Mouse (Mus musculus) kidney, adult 9 months (tissue): ENCODE measurements around the gene Lta.
A peak's percentile ranks its signal among the peaks of the same experiment; 100 is the strongest.

ENCODE experiments used
- DNase-seq: peaks from one replicate; pipeline ENCODE4 v3.0.0; 2022

Lta gene

DNA sequence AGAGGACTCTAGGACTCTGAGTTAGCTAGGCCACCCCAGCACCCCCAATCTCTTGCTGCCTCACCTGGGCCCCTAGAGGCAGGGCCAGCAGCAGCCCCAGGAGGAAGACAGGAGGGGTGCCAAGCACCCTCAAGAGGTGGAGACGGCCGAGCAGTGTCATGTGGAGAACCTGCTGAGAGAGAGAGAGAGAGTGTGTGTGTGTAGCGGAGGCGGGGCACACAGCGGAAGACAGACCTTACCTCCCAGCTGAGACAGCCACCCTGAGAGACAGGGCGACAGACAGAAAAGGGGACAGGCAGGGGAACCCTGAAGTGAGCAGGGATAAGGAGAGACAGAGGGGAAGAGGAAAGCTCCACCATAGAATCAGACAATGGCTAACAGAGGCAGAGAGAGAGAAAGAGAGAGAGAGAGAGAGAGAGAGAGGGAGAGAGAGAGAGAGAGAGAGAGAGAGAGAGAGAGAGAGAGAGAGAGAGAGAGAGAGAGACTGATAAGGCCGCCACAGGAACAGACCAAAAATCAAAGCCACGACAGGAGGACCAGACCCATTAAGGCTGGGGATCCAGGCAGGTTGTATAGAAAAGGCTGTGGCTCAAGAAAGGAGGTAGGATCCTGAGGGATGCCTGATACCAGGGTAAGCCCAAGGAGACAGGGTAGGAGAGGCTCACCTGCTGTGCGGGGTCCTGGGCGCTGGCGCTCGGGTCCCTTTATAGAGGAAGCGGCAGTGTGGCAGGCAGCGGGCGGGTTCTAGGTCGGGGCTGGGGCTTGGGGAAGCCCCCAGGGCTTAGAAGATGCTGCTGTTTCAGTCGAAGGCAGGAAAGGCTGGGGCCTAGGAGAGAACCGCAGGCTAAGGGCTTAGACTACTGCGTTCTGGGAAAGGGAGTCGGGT is at the start of gene Lta:
TSS of gene Lta (minus strand) at position 858 of the 886 bp plus-strand sequence.
- DNase-seq = no peak

DNA sequence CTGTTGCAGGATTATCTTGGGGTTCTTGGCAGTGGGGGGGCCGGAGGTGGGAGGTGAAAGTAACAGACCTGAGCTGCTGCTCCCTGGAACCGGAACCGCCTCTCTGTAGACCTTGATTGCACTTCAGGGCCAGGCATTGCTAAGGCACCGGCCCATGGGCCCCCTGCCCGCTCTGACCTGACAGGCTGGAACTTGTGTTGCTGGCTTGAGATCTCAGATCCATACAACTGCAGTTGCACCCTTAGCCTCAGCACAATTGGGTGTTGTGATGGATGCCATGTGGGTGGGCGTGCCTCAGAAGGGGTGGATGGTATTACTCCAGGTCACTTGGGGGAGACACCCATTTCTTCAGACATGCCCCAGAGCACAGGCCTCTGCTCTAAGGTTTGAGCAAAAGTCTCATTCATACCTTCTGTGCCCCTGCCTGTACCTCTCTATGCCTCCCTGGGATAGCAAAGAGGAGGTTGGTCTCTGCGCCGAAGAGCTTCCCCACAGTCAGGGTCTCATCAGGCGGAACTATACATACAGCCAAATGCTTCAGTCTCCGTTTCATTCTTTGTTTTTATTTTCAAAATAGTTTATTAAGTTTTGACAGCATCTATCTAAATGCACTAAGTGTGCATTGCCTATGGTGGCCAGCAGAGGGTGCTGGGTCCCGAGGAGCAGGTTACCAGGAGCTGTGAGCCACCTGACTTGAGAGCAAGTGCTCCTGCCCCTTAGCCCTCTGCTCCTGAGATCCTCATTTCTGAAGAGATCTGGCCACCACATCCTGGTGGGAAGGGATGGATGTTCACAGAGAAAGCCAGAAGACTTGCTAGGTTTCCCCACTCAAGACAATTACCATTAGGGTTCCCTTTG is 49.3 kb upstream of the Lta start:
- DNase-seq = peak; percentile 82

DNA sequence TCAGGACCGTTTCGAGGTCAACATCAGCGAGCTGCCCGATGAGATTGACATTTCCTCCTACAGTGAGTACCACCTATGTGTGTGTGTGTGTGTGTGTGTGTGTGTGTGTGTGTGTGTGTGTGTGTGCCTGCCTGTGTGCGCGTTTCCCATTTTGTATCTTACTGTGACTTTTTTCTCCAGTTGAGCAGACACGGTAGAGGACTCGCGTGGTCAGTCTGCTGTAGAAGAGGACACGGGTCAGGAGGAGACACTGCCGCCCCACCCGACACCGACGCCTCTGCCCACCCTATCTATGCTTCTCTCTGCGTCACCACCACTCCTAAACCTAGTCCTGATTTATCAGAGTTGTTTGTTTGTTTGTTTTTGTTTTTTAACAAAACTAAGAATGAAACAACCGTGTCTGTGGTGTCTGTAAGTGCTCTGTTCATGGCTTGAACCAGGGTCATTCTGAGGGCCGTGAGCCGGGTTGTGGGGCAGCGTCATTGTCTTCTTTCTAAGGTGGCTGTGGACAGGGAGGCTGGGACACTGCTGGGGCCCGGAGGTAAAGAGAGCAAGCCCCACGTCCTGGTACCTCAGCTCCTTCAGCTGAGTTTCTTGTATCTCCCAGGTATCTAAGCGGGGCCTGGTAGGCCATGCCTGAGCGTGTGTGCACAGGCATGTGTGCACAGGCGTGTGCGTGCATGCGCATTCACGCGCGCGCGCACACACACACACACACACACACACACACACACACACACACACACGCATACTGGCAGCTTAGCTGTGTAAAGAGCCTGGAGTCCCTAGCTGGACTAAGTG is 48.3 kb upstream of the Lta start:
- DNase-seq = no peak

DNA sequence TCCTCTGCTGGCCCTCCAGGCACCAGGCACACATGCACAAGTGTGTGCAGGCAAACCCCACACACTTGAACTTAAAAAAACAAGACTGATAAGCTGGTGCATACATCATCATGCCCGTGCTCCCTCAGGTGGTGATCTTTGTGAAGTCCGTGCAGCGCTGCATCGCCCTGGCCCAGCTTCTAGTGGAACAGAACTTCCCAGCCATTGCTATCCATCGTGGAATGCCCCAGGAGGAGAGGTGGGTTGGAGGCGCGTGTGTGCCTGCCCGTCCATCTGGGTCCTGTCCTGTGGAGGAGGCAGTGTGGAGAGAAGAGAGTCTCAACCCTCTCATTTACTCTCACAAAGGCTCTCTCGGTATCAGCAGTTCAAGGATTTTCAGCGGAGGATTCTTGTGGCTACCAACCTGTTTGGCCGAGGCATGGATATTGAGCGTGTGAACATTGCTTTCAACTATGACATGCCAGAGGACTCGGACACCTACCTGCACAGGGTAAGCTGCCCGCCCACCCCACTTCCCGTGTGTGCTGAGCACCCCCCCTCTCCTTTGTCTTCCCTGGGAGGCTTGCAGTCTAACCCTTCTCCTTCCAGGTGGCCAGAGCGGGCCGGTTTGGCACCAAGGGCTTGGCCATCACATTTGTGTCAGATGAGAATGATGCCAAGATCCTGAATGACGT is 47.6 kb upstream of the Lta start:
- no peak for DNase-seq

DNA sequence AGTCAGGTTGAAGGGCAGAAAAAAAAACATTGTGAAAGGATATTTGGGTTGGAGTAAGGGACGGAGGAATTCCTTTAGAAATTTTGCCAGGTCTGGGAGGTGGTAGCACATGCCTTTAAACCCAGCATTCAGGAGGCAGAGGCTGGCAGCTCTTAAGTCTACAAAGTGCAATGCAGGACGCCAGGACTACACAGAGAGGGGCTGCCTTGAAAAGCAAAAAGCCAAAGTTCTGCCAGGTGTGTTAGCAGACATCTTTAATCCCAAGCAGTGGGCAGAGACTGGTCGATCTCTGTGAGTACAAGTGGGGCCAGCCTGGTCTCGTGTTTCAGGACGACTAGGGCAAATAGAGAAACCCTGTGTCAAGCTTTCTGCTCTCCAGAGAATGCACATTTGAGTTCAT is 46.8 kb upstream of the Lta start:
- DNase-seq = no peak

DNA sequence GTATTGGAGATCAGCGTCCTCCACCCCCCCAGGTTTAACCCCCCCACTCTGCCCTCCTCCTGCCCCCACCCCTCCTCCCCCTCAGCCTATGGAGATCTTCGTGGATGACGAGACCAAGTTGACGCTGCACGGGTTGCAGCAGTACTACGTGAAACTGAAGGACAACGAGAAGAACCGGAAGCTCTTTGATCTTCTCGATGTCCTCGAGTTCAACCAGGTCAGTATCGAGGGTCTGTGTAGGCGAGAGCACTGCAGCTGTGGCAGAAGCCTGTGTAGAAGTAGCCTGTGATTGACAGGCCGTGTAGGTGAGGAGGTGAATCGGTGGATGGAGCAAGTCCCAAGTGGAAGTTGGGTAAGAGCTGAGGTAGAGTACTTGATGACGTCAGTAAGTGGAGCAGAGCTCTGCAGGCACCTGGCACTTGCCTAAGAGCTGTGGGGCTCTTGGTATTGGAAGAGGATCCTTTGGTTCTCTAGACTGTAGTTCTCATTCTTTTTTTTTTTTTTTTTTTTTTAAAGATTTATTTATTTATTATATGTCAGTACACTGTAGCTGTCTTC is 46.1 kb upstream of the Lta start:
- DNase-seq = no peak

DNA sequence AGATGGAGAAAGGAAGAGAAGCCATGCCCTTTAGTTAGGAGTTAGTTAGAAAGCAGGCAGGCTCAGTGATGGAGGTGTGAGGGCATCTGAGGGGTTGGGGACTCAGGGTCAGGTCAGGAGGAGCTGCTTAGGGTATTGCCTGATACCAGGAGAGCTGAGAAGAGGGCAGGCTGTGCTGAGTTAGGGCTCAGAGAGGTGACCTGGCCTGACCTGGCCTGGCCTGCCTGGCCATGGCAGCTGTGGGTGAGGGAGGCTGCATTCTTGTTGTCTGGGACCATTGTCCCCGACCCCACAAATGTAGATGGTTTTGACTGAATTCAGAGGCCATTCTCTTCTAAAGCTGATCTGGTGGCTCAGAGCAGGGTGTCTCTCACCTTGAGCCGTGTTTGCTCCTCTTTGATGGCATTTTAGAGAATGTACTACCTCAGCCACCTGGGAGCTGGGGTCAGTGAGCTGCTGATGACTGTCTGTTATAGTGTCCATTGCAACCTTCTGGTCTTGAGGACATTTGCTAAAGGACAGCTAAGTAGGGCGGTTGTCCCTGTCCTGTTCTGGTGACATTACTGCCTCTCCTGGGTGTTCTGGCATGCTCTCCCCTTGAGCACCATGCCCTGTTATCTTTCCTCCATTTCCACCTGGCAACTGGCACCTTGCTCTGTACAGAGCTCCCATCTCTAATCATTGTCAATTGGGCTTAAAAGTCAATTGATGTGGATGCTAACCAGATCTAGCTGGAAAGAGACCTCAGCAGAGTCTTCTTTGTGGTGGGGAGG is 45.4 kb upstream of the Lta start:
- no peak for DNase-seq

DNA sequence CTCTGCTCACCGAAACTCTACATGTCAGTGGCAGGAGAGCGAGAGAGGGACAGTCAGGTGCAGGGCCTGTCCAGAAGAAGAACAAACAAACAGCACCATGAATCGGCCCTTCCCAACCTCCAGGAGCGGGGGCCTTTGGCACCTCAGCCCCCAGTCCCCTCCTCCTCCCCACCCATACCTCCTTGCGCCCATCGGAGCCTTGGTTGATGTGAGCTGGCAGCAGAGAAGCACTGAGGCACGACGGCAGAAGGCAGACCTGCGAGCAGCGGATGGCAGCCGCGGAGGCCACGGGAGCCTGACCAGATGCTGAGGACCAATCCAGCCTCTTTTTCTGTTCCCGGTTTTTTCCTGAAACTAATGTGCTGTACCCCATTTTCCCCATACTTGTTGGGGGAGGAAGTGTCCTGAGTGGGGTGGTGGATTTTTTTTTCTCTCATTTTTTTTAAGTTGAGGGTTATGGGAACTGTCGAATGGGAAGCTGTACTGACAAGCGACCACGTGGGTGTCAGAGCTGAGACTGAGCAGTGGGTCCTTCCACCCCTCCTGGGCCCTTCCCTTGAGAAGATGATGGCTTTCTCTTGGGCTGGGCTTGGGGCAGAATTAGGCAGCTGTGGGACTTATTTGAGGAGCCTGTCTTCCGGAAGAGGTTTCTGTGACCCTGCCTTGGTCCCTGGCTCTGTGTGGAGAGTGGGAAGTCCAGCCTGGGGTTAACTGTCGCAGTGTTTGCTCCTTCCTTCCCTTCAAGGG is 44.5 kb upstream of the Lta start:
- DNase-seq = no peak

DNA sequence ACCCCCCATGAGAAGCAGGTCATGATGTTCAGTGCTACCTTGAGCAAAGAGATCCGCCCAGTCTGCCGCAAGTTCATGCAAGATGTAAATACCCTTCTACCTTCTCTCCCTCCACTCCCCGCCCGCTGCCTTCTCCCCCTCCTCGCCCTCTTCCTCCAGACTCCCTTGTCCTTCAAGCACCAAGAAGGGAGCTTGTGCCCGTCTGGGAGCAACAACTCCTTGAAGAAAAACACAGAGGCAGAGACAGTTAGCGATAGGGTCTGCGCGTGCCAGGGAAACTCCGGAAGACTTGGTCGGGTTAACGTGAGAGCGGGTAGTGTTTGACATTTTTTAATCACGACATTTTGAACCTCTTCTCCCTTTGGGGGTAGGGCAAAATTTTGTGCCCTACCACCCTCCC is 43.8 kb upstream of the Lta start:
- DNase-seq = no peak

DNA sequence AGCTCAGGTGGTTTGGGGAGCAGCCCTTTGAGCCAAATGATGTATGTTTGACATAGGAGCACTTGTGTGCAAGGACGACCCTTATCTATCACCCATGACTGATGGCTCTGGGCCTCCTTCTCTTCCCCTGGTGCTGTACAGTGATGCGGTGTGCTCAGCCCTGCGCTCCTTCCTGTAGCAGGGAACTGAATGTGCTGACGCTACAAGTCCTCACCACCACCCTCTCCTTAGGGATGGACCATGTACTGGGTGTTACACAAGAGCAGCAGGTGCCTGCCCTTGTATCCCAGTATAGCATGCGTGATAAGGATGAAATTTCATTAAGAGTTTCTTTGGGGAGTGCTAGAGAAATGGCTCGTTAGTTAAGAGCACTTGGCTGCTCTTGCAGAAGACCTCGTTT is 42.0 kb upstream of the Lta start:
- DNase-seq = peak; percentile 67

DNA sequence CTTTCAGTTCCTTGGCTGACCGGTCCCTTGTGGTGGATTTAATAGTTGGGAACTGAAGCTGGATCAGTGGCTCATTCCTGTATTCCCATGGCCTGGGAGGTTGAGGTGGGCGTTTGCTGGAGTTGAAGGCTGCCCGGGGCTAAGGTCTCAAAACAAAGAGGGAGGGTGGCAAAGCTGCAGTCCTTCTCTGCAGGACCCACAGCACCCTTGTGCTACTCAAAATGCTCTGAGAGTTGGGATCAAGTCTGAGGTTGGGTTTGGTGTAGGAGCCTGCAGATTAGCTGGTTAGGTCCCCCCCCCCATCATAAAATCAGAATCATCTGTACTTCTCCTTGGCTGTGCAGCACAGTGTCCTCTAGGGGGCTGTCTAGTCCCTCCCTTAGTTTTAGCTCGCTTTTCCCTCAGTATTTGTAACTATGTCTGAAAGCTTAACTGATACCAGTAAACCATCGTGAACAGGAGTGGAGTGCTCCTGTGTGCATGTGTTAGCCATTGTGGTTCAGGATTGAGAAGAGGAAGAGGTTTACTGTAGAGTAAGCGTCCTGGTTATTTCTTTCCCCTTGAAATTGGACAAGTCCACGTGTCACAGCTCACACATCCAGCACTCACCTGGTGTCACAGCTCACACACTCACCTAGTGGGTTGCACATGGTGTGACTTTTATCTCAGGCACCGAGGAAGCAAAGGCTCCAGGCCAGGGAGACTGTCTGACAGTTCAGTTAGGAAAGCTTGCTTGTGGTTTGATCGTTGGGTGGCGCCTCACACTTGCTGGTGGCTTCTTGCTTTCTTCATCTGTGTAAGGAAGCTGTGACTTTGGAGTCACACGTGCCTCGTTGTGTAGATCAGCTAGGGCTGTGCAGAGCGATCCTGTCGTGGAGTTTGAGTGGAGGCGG is 40.8 kb upstream of the Lta start:
- DNase-seq = peak; percentile 23

DNA sequence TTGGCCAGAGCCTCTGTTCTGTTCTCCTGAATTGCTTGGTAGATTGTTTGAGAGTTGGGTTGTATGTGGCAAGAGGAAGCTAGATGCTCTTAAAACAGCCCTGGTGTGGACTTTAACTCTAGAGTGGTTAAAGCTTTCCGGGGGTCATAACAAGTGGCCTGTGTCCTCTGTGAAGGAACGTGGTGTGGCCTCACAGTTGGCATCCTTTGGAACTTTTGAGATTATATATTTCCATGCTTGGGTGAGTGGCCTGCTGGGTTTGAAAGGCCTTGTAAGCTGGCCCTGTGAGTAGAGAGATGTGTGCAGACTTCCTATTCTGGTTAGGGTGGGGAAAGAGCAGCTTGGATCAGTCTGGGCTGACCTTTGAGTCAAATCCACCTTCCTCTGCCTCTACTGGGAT is 39.8 kb upstream of the Lta start:
- DNase-seq = peak; percentile 65

DNA sequence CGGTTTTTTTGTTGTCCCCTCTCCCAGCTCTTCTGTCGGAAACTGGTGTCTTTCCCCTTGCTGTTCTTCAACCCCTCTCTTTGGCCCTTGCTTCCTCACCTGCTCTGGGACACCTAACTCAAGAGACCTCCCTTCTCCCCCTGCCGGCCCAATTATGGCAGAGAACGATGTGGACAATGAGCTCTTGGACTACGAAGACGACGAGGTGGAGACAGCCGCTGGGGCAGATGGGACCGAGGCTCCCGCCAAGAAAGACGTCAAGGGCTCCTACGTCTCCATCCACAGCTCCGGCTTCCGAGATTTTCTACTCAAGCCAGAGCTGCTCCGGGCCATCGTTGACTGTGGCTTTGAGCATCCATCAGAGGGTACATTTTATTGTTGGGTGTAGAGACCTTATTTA is 37.9 kb upstream of the Lta start:
- peak; percentile 66 for DNase-seq

DNA sequence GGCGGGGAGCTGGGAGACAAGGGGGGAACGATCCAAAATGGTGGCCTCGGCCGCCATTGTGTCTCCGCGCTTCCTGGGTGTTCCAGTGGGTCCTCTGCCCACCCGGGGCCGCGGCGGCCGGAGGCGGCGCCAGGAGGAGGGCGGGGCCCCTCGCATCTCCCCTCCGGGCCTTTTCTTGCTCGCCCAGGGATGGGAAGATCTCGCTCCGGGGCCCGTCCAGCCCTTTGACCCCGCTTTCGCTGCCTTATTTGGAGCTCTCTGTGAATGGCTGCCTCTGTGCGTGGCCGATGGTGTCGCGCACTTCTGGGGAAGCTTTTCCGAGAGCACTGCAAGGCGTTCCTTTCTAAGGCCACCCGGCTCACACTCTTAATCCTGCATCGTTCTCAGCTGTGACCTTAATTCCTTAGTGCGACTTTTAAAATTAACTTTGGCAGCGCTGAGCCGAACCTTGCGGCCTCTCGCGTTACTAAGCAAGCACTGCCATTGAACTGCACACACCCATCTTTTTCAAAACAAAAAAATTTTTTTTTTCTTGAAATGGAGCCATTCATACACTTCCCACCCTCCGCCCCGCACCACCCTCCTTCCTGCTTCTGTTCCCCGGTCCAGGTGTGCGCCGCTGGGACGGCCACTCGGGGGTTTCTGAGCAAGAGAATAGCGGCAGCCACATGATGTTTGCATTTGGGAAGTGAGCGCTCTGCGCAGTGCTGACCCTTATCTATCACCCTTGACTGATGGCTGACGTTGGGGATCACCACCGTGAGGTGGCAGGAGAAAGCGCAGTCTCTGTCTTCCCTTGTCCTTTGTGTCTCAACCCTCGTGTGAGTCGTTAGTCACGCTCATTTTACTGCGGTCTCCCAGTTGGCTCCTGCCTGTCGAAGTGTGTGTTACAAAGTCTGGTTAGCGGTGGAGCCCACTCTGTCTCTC is 37.1 kb upstream of the Lta start:
- peak; percentile 90 for DNase-seq

DNA sequence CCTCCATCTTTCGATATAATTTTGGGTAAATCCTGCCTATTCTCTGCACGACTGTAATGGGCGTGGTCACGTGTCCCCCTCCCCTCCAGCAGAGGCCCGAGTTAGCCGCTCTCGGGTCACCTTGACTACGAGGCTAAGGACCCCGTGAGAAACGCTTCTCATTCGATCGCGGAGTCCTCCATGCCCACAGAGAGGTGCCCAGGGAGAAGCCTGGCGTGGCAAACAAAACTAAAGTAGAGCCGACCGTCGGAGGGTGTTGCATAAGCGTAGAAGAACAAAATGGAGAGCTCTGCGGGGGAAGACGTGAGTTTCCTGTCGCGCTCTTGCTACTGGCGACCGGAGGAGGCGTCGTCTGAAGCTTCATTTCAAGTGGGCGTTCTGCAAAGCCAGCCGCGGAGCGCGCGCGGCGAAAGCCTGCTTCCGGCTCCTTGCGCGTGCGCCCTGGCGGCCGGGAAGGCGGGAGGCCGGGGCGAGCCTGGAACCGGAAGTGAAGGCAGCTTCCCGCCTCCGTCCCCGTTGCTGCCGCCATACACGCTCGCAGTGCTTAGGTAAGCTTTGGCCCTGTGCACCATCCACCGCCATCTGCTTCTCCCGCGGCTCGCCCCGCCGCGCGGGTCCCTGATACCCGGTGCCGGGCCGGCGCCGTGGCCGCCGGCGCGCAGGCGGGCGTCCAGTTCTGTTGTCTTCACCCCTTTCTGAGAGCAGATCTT is 36.3 kb upstream of the Lta start, which contains the start of gene Ddx39b:
TSS of gene Ddx39b (plus strand) at position 442 of the 710 bp plus-strand sequence.
- DNase-seq = peak; percentile 97

DNA sequence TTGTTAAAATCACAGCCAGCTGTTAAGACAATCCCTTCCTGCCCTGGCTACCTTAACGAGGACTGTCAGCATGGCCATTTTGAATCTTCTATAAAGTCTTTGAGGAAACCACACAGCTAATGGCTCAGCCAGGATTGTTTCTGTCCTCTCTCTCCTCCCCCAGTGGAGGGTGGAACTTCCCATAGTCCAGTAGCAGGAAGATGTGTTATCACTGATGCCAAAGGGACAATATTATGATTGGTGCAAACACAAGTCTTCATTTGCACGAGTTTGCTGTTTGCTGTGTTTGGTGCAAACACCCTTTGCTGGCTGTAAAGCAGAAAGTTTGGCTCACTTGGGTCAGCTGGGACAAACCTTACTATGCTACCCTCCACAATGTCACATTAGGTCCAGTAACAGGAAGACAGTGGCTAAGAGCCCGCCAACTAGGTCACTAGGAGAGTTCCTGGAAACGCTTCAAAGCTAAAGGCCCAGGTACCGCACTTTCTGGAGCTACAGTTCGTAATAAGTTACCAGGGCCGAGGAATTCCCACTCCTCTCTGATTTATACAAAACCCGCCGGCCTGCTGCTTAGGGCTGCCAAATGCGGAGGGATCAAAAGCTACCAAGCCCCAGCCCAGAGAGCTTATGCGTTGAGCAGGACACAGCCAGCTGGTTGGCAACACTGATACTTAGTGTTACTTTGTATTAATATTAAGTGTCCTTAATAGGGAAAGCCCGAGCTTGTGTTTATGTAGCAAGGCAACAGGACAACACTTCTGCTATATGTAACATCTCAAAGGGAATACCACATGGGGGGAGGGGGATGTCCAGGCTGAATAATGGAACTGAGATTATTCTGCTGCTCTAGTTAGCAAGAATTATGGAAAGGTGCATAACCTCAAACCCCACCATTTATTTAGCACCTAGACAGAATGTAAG is 35.5 kb upstream of the Lta start:
- peak; percentile 74 for DNase-seq
